Mouse (Mus musculus): Measurements from ENCODE around the gene Gp9.

DNA sequence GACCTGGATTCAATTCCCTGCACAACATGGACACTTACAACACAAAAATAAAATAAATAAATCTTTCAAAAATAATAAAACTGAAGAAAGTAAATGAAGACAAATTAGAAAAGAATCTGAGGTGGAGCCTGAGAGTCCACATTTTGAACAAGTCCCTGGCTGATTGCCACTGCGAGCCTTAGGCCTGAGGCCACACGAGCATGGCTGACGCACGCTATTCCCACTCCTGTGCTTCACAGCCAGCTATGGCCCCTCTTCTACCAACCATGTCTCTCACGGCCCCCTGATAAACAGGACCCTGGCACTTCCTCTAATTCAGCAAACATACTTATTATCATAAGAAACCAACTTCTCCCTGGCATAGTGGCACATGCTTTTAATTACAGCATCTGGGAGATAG lies 8.7 kb downstream of the Gp9 start:
- no peak for TF ChIP-seq CTCF (IDR thresholded peaks at IDR 0.05; ENCODE audit: low read depth, low read length)
- TF ChIP-seq POLR2A (IDR thresholded peaks at IDR 0.05; ENCODE audit: extremely low read depth, insufficient read depth, low read length): no peak

All from liver, adult 2 months (tissue).